Mouse (Mus musculus) heart, embryonic 10.5 days (tissue): ENCODE measurements at regions not wholly inside any gene's neighbourhood (a gene's known extent, or its start where the extent isn't known, plus 50 kb on each side); places are given as distances from the start of the nearest gene placed in this dataset.

Source experiments
- DNase-seq: peaks from one replicate; pipeline ENCODE4 v3.0.0-alpha.2; 2017; ENCODE audit warnings: low spot score
- H3K27ac ChIP-seq: fragments of 300-500 bp; sonication (generic); 2 replicates; pipeline ENCODE4 v1.5.1; 2016; ENCODE audit warnings: mild to moderate bottlenecking
- H3K27me3 ChIP-seq: fragments of 300-500 bp; sonication (generic); 2 replicates; pipeline ENCODE4 v1.6.1; 2016; ENCODE audit warnings: mild to moderate bottlenecking; ENCODE audit not compliant: poor library complexity, insufficient read depth, severe bottlenecking
- H3K36me3 ChIP-seq: fragments of 300-500 bp; sonication (generic); 2 replicates; pipeline ENCODE4 v1.6.1; 2016; ENCODE audit warnings: mild to moderate bottlenecking, moderate library complexity
- H3K4me1 ChIP-seq: fragments of 300-500 bp; sonication (generic); 2 replicates; pipeline ENCODE4 v1.6.1; 2016; ENCODE audit warnings: mild to moderate bottlenecking
- H3K4me3 ChIP-seq: fragments of 300-500 bp; sonication (generic); 2 replicates; pipeline ENCODE4 v1.5.1; 2016; ENCODE audit warnings: mild to moderate bottlenecking, moderate library complexity
- H3K9me3 ChIP-seq: fragments of 300-500 bp; sonication (generic); 2 replicates; pipeline ENCODE4 v1.6.1; 2016; ENCODE audit warnings: mild to moderate bottlenecking, moderate library complexity
- WGBS: fragments of 180-500 bp; shearing (Covaris S2); methylation state at CpG from one replicate; pipeline ENCODE4 v1.1.7; 2016; 5-methylcytosine and 5-hydroxymethylcytosine counted together

DNA sequence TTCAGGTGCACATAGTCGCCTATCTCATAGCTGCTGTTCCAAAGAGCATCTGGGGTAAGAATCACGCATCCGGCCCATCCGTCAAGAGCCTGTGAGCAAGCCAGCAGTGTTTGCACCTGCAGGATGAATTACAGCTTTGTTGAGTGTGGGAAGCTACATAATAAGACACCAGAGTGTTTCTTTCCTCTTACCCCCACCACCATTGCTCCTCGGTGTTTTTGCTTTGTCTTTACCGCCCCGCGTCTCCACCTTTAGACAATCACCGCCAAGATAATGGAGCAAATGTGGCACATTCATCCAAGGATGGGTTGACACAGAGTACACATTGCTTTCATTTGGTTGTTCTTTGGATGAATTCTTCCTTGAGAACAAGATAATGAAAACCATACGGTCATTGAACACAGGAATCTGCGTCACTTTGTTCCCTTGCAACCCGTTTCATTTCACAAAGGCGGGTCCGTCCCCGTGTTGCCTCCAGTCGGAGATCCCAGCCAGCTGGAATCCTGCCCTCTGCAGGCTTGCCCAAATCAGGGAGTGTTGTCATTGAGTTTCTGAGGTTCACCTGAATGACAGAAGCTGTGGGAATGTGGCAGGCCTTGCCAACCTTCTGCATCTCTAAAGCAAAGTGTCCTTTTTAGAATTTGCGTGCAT lies 659.4 kb upstream of the Zeb2 start:
- DNase-seq = no peak
- no peak overlapping the region for H3K4me3 ChIP-seq
- 84% methylated on average over 17 of the region's 17 CpGs for WGBS
- H3K9me3 ChIP-seq = no peaks in the 10 kb centered on the region
- no peaks in the 10 kb centered on the region for H3K4me1 ChIP-seq
- no peaks in the 10 kb centered on the region for H3K36me3 ChIP-seq
- no peaks in the 10 kb centered on the region for H3K27me3 ChIP-seq
- no peak overlapping the region for H3K27ac ChIP-seq

DNA sequence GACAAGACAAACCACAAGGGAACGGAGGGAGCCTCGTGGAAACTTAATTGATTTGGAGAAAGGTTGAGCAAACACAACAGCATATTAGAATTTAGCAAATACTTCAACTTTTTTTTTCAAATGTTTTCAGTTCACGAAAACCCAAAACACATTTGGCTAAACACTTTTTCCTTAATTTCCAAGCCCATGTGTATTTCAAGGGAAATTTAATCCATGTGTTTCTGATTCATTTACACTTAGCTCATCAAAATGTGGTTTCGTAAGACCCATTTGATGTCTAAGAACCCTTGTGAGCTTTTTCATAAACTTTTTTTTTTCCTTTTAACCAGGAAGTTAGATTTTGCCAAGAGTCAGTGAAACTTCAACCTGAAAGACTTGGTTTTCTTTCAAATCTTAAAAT lies 658.5 kb upstream of the Zeb2 start:
- H3K27ac ChIP-seq = no peak overlapping the region
- 85% methylated on average over 4 of the region's 4 CpGs for WGBS
- H3K36me3 ChIP-seq = no peaks in the 10 kb centered on the region
- no peak for DNase-seq
- H3K27me3 ChIP-seq = no peaks in the 10 kb centered on the region
- H3K4me3 ChIP-seq = no peak overlapping the region
- no peaks in the 10 kb centered on the region for H3K4me1 ChIP-seq
- no peaks in the 10 kb centered on the region for H3K9me3 ChIP-seq

DNA sequence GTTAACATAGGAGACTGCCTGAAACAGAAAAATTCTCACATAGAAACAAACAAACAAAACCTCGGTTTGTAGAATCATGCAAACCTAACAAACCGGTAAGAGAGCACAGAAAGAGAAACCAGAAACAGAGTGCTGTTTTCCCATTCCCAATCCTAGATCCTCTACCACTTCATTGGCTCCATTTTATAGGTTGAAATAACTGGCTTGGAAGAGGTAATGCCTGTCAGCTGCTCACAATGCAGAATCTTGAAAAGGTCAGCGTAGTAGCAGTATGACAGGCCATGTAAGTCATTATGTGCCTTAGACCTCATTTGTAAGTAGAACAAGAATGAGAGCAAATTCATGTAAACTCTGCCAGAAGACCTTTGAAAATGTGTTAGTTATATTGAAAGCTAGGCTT lies 657.2 kb upstream of the Zeb2 start:
- Histone ChIP-seq H3K4me3 (no peak overlapping the region), H3K27ac (no peak overlapping the region), H3K4me1 (no peaks in the 10 kb centered on the region), H3K9me3 (no peaks in the 10 kb centered on the region), H3K36me3 (no peaks in the 10 kb centered on the region), H3K27me3 (no peaks in the 10 kb centered on the region)
- DNase-seq = no peak
- WGBS = 75% methylated on average over 3 of the region's 3 CpGs

DNA sequence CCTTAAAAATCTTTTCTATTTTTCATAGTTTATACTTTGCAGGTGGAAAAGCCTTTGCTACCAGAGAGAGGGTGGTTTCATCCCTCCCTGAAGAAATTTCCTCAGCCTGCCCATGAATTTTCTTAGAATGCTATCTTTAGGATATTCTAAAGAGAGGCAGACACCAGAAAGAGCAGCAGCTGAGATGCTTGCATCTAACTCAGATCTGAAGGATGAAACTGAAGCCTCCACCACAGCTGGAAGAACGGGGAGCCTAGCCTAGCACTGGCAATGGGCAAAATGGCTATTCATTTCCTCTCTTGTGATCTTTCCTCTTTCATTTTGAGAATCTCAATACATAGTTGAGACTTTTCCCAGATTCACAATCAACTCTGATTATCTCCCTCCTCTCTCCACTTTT lies 640.0 kb upstream of the Zeb2 start:
- no peak for DNase-seq
- H3K9me3 ChIP-seq = no peaks in the 10 kb centered on the region
- H3K4me3 ChIP-seq = no peak overlapping the region
- 66% methylated on average over 1 of the region's 1 CpGs for WGBS
- H3K27ac ChIP-seq = no peak overlapping the region
- no peaks in the 10 kb centered on the region for H3K4me1 ChIP-seq
- no peaks in the 10 kb centered on the region for H3K36me3 ChIP-seq
- H3K27me3 ChIP-seq = no peaks in the 10 kb centered on the region

DNA sequence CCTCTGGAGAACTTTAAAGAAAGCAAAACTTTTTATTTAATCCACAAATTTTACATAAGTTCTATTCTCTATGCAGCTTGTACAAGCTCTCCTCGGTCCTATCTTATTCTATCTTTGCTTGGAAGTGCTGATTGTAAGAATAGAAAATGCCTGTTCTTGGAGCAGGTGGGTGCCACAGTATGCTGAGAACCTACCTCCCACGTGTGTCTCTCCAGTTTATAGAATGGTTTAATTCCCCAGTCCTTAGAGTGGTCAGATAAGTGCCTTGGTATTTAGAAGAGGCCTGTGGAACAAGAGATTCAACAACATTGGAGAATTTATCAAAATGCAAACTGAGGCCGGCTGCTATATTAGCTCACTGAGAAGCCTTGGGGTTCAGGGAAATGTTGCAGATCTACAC lies 639.2 kb upstream of the Zeb2 start:
- Histone ChIP-seq H3K27ac (no peak overlapping the region), H3K36me3 (no peaks in the 10 kb centered on the region), H3K9me3 (no peaks in the 10 kb centered on the region), H3K27me3 (no peaks in the 10 kb centered on the region), H3K4me1 (no peaks in the 10 kb centered on the region), H3K4me3 (no peak overlapping the region)
- DNase-seq = no peak
- WGBS = 73% methylated on average over 3 of the region's 3 CpGs

DNA sequence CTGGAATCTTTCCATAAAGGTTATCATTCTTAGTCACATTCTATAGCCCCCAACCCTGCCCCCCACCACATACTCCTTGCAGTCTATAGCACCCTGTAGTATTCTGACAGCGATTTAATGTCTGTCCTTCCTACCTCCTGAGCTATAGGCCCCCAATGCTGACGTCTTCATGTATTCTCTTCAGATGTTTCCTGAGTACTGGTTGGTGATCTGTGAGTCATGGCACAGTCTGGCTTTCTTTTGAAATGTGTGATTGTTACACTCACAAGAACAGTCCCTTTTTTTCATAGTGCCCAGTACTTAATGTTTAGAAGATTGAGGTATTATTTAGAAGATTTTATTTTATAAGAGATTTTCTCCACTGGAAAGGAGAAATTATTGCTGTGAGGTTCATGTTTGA lies 634.6 kb upstream of the Zeb2 start:
- Histone ChIP-seq H3K27ac (no peak overlapping the region), H3K27me3 (no peaks in the 10 kb centered on the region), H3K4me3 (no peak overlapping the region), H3K9me3 (no peaks in the 10 kb centered on the region), H3K36me3 (no peaks in the 10 kb centered on the region), H3K4me1 (no peaks in the 10 kb centered on the region)
- no peak for DNase-seq
- 67% methylated on average over 2 of the region's 2 CpGs for WGBS

DNA sequence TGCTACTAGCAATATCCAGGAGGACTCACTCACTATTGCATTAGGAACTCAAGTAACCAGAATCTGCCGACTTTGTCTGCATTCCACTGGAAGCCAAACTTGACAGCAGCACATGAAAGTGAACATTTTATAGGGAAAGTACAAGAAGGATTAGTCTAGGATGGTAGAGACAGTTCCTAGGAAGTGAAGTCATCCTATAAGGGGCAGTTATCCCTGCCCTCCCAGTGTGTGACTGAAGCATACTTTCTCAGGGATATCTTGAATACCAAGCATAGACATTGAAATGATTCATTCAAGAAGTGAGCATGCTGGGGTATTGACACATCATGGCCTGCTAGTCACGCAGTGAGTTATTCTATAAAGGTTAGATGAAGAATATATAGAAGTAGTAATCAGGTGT lies 632.2 kb upstream of the Zeb2 start:
- no peaks in the 10 kb centered on the region for H3K4me1 ChIP-seq
- 70% methylated on average over 2 of the region's 2 CpGs for WGBS
- no peaks in the 10 kb centered on the region for H3K9me3 ChIP-seq
- DNase-seq = no peak
- no peak overlapping the region for H3K4me3 ChIP-seq
- H3K27ac ChIP-seq = no peak overlapping the region
- no peaks in the 10 kb centered on the region for H3K36me3 ChIP-seq
- no peaks in the 10 kb centered on the region for H3K27me3 ChIP-seq

DNA sequence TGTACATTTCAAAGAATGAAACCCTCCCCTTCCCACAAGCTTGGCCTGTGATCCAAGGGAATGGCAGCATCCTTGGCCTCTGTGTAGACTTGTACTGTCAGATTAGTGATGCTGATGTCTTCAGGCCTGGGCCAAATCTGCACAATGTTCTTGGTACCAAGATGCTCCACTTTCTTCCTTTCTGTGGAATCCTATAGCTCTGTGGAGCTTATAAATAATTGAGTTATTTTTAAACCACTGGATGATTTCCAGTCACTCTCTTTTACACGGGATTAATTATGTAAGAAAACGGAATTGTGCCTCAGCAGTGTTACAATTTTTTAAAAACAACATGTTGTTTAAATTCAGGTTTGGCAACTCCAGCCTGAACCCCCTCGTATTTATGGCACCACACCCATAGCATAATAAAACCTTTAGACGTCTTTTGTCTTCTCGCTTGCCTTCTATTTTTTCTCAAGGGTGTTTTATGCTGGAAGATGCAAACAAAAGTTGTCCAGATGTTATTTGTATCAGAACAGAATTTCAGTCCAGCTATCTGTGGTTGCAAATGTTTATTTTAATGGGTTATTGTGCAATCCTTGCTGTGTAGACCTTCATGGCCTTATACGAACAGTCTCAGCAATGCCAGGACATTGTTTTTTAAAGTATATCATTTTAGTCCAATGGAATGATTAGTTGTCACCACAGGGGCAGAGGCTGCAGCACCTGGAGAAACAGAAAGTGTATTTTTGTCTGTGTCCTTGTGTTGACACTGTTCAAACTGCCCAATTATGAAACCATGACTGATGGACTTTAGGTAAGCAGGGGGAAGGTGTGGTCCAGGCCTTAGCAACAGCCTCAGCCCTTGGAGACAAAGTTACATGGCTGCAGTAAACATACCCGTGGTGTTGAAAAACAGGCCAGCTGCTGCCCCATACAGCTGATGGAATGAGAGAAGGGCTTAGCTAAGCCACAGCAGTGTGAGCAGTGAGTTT lies 630.4 kb upstream of the Zeb2 start:
- no peaks in the 10 kb centered on the region for H3K9me3 ChIP-seq
- no peak overlapping the region for H3K4me3 ChIP-seq
- H3K36me3 ChIP-seq = no peaks in the 10 kb centered on the region
- no peaks in the 10 kb centered on the region for H3K4me1 ChIP-seq
- H3K27ac ChIP-seq = no peak overlapping the region
- no peak for DNase-seq
- WGBS = 81% methylated on average over 7 of the region's 7 CpGs
- no peaks in the 10 kb centered on the region for H3K27me3 ChIP-seq

DNA sequence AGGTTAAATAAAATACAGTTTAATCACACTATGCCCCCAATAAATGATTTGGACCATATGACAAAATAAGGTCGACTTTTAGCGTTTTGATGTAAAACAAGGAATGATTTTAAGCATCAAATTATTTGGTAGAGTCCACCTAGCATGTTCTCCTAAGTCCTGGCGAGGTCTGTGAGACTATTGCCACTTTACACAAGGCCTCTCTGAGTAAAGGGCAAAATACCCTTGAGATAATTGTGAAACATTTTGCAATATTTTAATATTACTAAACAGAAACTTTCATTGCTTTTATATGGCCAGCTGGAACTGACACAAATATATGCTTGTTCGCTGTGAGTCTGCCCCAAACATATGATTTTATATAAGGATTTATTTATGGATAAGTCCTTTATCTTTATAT lies 629.4 kb upstream of the Zeb2 start:
- H3K4me1 ChIP-seq = no peaks in the 10 kb centered on the region
- no peak overlapping the region for H3K27ac ChIP-seq
- no peaks in the 10 kb centered on the region for H3K27me3 ChIP-seq
- 76% methylated on average over 4 of the region's 4 CpGs for WGBS
- H3K36me3 ChIP-seq = no peaks in the 10 kb centered on the region
- H3K9me3 ChIP-seq = no peaks in the 10 kb centered on the region
- DNase-seq = no peak
- H3K4me3 ChIP-seq = no peak overlapping the region

DNA sequence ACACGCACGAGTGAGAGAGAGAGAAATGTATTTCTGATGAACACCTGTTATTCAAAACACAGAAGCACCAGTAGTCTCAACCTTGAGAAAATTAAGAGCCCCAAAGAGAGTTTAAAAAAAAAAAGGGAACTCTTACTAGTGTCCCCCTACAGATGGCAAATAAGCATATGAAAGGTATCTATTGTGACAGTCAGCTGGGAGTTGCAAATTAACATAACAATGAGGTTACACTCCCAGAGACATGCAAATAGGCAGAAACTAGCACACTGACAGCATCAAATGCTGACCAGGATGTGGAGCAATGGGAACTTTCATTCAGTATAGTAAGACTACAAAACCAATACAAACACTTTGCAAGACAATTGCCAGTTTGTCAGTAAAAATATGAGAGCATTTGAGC lies 619.1 kb upstream of the Zeb2 start:
- Histone ChIP-seq H3K4me3 (no peak overlapping the region), H3K4me1 (no peaks in the 10 kb centered on the region), H3K36me3 (no peaks in the 10 kb centered on the region), H3K9me3 (no peaks in the 10 kb centered on the region), H3K27me3 (no peaks in the 10 kb centered on the region), H3K27ac (no peak overlapping the region)
- 69% methylated on average over 2 of the region's 2 CpGs for WGBS
- DNase-seq = no peak

DNA sequence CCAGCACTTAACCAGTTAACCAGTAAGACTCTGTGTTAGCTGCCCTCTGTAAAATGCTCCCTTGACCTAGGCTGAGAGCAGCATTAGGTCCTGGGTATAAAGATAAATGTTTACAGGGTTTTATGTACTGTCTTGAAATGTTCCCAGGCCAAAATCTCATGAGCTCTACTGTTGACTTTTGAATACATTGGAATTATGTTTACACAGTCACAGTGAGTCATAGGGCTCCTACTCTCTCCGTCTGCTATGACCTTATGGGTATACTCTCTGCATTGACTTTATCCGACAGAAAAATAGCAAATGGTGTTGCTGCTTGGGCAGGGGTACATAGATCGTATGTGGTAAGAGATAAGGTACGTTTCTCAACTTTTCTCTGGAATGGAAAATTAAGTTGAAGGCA lies 596.8 kb upstream of the Zeb2 start:
- H3K4me1 ChIP-seq = no peaks in the 10 kb centered on the region
- no peaks in the 10 kb centered on the region for H3K36me3 ChIP-seq
- 64% methylated on average over 4 of the region's 4 CpGs for WGBS
- DNase-seq = no peak
- no peak overlapping the region for H3K27ac ChIP-seq
- no peaks in the 10 kb centered on the region for H3K9me3 ChIP-seq
- H3K4me3 ChIP-seq = no peak overlapping the region
- H3K27me3 ChIP-seq = no peaks in the 10 kb centered on the region

DNA sequence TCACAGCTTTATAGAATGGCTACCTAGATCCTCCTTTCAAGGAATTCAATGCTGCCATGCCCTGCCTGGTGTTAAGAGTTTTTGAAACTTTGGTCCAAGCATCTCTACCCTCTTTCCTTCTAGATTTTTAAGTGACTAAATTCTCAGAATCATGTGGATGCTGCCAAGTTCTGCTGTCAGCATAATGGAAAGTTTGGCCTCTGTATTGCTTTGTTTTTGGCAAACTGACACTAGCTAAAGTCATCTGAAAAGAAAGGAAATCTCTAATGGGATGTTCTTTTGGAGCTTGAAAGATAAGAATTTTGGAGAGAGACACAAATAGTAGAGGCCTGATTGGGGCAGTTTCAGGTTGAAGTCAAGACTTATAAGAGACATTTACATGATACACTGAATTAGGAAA lies 589.8 kb upstream of the Zeb2 start:
- Histone ChIP-seq H3K36me3 (no peaks in the 10 kb centered on the region), H3K27me3 (no peaks in the 10 kb centered on the region), H3K27ac (no peak overlapping the region), H3K4me3 (no peak overlapping the region), H3K4me1 (peaks cover 8% of the 10 kb centered on the region; the same call in 1 of the 2 replicates), H3K9me3 (no peaks in the 10 kb centered on the region)
- DNase-seq = no peak

DNA sequence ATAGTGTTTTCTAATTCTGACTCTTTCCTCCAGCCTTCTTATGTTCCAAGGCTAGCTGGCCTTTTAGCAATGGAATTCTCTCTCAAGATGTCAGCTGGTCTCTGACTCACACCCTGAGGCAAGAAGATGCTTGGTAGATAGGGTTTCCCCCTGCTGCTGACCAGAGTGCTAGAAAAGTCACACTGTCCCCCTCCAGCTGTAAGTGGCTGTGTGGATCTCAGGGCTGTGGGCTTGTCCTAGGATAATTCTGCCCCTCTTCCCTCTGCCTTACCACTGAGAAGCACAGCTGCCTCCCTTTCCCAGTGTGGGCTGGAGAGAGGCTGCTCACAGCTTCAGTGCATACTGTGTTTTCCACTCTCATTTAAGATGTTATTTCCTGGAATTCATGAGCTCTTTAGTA lies 585.3 kb upstream of the Zeb2 start:
- Histone ChIP-seq H3K27me3 (no peaks in the 10 kb centered on the region), H3K4me1 (peaks cover 9% of the 10 kb centered on the region; the same call in 1 of the 2 replicates), H3K9me3 (no peaks in the 10 kb centered on the region), H3K4me3 (no peak overlapping the region), H3K36me3 (no peaks in the 10 kb centered on the region), H3K27ac (no peak overlapping the region)
- DNase-seq = no peak
